Mouse (Mus musculus) CH12F3 (cell line): ENCODE results near the gene Pxylp1.

Source experiments
- in situ Hi-C: fragments of 300-500 bp; cut with MboI; formaldehyde crosslinking; loops from 2 replicates; pipeline ENCODE4 v1.14.3; 2020; ENCODE audit warnings: low sequenced_read_pairs

Pxylp1 gene

GRCm38 (mm10) chr9:96862836-96863235 lies 29.6 kb downstream of the Pxylp1 start:
- in situ Hi-C loops = no loop called here

- in situ Hi-C loops = no loop called here
Measured at GRCm38 (mm10) chr9:96861092-96861487, 31.4 kb downstream of the Pxylp1 start.

- in situ Hi-C loops = no loop called here
Measured at GRCm38 (mm10) chr9:96860380-96861091, 31.9 kb downstream of the Pxylp1 start.

GRCm38 (mm10) chr9:96859027-96859426 lies 33.4 kb downstream of the Pxylp1 start:
- in situ Hi-C loops = no loop called here

DNA sequence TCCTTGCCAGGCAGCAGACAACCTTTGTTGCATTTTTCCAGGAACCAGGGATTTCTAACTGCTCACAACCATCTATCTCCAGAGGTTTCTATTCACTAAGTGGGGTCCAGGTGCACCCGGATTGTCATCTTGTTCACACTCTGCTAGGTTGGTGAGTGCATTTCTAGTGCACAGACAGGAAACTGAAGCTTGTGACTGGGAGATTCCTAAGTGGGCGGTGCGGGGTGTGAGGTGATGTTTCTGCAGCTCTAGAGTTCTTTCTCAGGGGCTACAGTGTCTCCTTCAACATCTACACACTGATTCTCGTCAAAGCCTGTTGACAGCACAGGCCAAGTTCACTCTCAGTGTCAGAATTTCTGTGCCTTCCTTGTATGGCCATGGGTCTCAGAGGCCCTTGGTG lies 34.6 kb downstream of the Pxylp1 start:
- in situ Hi-C loops = no loop called here

GRCm38 (mm10) chr9:96853300-96854186 lies 38.9 kb downstream of the Pxylp1 start:
- in situ Hi-C loops = no loop called here

- in situ Hi-C loops = no loop called here
Measured at GRCm38 (mm10) chr9:96851634-96852033, 40.8 kb downstream of the Pxylp1 start.

DNA sequence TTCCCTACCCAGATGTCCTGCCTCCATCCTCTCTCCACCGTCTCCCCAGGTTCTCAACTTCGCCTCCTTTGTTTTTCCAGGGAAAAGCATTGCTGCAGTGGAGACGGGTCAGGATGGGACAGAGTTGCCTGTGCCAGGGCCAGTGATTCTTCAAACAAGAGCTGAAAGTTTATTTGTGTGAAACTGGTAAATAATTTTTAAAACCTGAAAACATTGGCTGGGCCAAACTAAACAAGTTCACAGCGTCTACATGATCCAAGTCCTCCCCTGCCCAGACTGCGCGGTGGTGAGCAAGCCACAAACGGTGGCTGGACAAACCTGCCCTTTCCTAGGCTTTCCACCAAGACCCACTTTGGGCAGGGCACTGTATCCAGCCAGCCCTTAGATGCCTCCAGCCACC lies 41.4 kb downstream of the Pxylp1 start:
- in situ Hi-C loops = no loop called here

DNA sequence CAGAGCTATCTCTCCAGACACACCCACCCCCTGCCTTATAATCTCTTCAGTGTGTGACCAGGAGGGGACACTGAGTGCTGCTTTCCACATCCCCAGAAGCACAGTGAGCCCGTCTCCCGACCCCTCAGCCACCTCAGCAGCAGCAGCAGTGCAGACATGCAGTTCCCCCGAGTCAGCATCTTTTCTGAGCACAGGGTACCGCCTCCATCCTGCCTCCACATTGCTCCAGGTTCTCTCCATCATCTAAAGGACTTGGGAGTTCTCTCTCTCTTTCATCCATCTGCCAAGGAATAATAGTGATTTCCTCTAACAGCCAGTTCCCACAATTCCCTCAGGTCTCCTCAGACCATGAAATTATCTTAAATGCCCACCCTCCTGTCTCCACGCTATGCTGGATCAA lies 43.5 kb downstream of the Pxylp1 start:
- in situ Hi-C loops = no loop called here

- in situ Hi-C loops = no loop called here
Measured at GRCm38 (mm10) chr9:96846361-96846760, 46.1 kb downstream of the Pxylp1 start.

GRCm38 (mm10) chr9:96844798-96845209 lies 47.7 kb downstream of the Pxylp1 start:
- in situ Hi-C loops = no loop called here

- in situ Hi-C loops = no loop called here
Measured at GRCm38 (mm10) chr9:96839376-96839775, 53.1 kb downstream of the Pxylp1 start.

DNA sequence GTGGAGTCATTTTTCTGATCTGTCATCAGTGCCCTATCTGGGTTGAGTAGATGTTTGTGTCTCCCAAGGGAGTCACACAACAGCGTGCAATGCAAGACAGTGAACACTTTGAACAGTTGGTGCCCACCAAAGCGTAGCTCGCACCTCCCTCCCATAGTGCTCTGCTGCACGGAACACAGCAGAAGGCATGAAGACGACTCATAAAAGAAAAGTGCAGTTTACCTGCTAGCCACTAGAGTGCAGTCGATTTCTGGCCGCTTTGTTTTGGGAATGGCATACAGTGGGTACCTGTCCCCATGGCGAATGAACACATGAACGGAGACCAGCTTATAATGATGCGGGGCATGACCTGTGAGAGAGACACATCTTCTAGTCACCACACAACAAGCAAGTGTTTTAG lies 53.6 kb downstream of the Pxylp1 start:
- in situ Hi-C loops = no loop called here

DNA sequence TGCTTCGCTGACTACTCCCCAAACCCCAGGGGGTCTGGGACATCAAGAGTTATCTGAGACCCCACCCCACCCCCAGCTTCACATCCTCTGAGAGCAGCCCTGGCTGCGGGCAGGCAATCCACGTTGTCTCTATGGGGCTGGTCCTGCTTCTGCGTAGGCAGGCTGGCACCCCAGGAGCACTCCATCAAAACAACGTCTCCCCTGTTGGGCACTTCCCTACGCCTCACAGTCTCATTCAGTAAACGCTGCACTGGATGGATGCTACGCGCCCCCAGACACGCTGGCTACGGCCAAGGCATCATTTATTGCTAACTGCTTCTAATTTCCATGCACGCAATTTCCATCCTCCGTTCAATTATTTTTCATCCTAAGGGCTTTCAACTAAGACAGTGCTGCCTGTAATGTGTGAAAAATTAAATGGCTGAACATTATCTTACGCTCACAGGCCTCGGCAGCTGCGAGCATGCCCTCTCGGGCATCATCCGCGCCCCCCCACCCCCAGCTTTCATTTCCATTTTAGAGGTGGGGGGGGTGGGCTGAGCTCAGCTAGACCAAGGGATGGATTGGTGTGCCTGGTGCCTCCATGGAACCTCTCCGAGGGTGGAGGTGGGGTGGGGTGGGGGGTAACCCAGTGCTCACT lies 54.6 kb downstream of the Pxylp1 start:
- in situ Hi-C loops = no loop called here

DNA sequence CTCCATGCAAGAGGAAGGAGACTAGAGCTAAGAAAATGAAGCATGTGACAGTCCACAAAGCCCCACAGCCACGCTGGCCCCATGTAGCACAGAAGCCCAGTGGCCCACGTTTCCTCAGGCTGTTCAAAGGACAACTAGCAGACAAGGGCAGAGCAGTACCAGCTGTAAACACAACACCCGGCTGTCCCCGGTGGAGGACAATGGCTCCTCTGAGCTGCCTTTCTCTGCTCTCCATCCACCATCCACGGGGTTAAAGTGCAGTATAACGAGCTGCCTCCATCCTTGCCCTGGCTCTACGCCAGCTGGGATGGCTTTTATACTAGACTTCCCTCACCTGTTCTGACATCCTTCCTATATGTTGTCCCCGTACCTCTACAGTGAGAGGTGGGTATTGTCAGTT lies 55.5 kb downstream of the Pxylp1 start:
- in situ Hi-C loops = no loop called here

GRCm38 (mm10) chr9:96835374-96835921 lies 57.0 kb downstream of the Pxylp1 start:
- in situ Hi-C loops = no loop called here

- in situ Hi-C loops = no loop called here
Measured at GRCm38 (mm10) chr9:96833606-96834005, 58.9 kb downstream of the Pxylp1 start.

GRCm38 (mm10) chr9:96832516-96832915 lies 60.0 kb downstream of the Pxylp1 start:
- in situ Hi-C loops = no loop called here

DNA sequence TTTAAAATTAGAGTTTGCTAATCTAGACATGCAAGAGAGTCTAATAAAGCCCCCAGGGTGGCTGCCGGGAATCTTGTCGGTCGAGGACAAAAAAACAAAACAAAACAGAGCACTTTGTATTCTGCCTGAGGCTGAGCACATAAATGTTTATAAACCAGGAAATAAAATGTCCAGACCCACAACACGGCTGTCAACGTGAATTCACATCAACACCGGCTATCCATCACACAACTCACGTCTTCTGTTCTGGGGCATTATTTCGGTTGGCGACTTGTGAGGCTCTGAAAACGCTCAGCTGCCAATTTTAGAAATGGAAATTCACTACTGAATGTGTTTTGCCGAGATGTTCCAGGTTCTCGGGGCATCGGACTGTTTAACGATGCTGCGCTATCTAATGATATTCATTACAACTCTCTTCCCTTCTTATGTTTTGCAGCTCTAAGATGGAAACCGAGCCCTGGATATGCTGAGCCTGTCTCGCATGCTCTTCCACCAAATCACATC lies 61.6 kb downstream of the Pxylp1 start:
- in situ Hi-C loops = no loop called here

- in situ Hi-C loops = no loop called here
Measured at GRCm38 (mm10) chr9:96829682-96830081, 62.8 kb downstream of the Pxylp1 start.

- in situ Hi-C loops = no loop called here
Measured at GRCm38 (mm10) chr9:96828071-96828470, 64.4 kb downstream of the Pxylp1 start.
